Mouse (Mus musculus) cortical plate, adult 2 months (tissue): ENCODE data around the gene Abca13.

Experiments used
- CTCF ChIP-seq: fragments of 200-500 bp; IDR thresholded peaks from 2 replicates; pipeline ENCODE4 v1.5.1; 2011; ENCODE audit warnings: mild to moderate bottlenecking, control low read depth, low read length; ENCODE audit not compliant: insufficient read depth; ENCODE audit errors: extremely low read depth
- POLR2A ChIP-seq: fragments of 200-500 bp; IDR thresholded peaks from 2 replicates; pipeline ENCODE4 v1.6.1; 2011; ENCODE audit warnings: mild to moderate bottlenecking, low read length, control low read depth; ENCODE audit not compliant: insufficient read depth; ENCODE audit errors: extremely low read depth

DNA sequence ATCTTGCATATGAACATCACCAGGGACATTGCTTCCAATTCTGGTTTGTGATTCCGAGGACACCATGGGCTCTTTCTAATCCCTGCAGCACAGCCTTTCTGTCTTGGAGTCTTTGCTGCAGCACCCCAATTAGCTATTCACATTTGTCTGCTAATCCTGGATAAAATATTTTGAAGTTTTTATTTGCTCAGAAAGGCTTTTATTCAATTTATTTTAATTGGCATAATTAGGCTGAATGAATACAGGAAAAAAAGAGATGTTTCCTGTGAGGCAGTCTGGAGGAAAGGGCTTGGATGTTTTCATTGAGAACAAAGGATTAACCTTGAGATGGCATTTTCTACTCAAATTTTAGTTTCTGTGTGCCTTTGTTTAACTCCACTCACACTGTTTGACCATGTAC is 428.2 kb downstream of the Abca13 start:
- TF ChIP-seq POLR2A = no peak
- no peak for TF ChIP-seq CTCF
